Mouse (Mus musculus) embryo, embryonic 10.5 days (tissue): ENCODE results near the gene Raet1e.
A peak's percentile ranks its signal among the peaks of the same experiment; 100 is the strongest.
"Not testable (repeated sequence)": the region's sequence is repeated elsewhere in the genome, so short reads cannot be mapped to it uniquely, and the experiment has no call there.

Experiments used
- DNase-seq: peaks from one replicate; pipeline ENCODE4 v3.0.0-alpha.2; 2015; ENCODE audit warnings: low spot score

Gene Raet1e

GRCm38 (mm10) chr10:22362466-22362865, 204.1 kb downstream of the Raet1e start:
- not testable (repeated sequence) for DNase-seq

DNA sequence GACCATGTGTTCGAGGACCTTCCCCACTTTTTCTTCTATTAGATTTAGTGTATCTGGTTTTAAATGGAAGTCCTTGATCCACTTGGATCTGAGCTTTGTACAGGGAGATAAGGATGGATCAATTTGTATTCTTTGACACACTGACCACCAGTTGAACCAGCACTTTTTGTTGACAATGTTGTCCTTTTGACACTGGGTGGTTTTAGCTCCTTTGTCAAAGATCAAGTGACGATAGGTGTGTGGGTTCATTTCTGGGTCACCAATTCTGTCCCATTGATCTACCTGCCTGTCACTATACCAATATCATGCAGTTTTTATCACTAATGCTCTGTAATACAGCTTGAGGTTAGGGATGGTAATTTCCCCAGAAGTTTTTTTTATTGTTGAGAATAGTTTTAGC, 206.5 kb downstream of the Raet1e start:
- not testable (repeated sequence) for DNase-seq

- DNase-seq, result peak; percentile 9
Measured at GRCm38 (mm10) chr10:22381226-22381625, 222.9 kb downstream of the Raet1e start.

GRCm38 (mm10) chr10:22390146-22390545, 231.8 kb downstream of the Raet1e start:
- DNase-seq, result not testable (repeated sequence)

- DNase-seq, result not testable (repeated sequence)
Measured at GRCm38 (mm10) chr10:22391616-22392015, 233.2 kb downstream of the Raet1e start.

DNA sequence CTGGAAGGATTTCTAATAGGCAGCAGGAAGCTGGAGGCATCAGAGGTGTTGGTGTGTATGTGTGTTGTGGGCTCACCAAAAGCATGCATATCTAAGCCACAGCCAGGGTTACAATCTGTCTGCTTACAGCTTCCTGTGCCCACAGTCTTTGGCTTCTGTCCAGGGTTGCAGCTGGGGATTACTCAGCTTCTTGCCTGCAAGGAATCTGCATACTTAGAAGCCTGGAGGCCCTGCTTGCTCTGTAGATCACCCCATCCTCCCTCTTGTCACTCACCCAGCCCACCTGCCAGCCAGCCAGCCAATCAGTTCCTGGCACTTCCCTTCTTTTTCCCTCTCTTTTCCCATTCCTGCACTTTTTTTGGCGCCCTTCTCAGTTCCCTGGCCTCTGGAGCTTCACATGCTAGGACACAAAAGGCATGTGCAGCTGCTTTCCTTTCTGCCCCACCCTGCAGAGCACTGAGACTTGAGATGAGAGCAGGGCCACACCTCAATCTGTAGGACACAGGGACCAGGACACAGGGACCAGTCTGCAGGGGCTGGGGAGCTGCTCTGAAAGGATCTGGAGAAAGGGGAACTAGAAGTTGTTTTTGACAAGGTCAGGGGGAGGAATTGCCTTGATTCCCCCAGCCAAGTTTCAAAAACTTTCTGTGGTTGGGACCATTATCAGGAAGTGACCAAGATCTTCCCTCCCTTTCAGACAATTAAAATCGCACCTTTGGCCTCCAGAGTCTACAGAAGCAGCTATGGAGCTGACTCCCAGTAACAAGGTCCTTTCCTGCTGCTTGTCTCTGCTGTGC, 234.9 kb downstream of the Raet1e start:
- DNase-seq, result not testable (repeated sequence)

- DNase-seq, result not testable (repeated sequence)
Measured at GRCm38 (mm10) chr10:22396680-22397079, 238.3 kb downstream of the Raet1e start.

- DNase-seq, result peak; percentile 81
Measured at GRCm38 (mm10) chr10:22402225-22402917, 244.0 kb downstream of the Raet1e start.

DNA sequence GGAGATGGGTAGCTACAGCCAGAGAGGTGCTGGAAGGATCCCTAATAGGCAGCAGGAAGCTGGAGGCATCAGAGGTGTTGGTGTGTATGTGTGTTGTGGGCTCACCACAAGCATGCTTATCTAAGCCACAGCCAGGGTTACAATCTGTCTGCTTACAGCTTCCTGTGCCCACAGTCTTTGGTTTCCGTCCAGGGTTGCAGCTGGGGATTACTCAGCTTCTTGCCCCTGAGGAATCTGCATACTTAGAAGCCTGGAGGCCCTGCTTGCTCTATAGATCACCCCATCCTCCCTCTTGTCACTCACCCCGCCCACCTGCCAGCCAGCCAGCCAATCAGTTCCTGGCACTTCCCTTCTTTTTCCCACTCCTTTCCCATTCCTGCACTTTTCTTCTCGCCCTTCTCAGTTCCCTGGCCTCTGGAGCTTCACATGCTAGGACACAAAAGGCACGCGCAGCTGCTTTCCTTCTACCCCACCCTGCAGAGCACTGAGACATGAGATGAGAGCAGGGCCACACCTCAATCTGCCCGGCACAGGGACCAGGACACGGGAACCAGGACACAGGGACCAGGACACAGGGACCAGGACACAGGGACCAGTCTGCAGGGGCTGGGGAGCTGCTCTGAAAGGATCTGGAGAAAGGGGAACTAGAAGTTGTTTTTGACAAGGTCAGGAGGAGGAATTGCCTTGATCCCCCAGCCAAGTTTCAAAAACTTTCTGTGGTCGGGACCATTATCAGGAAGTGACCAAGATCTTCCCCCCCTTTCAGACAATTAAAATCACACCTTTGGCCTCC, 255.5 kb downstream of the Raet1e start:
- peak; percentile 21 for DNase-seq
